Mouse (Mus musculus): ENCODE measurements at regions not wholly inside any gene's neighbourhood (a gene's known extent, or its start where the extent isn't known, plus 50 kb on each side); places are given as distances from the start of the nearest gene placed in this dataset.

GRCm38 (mm10) chr19:36285465-36285864 is 62.6 kb upstream of the Pcgf5 start:
- no peak for ATAC-seq (ENCODE audit: low FRiP score, low read depth)
- Histone ChIP-seq H3K27me3 (no peaks in the 10 kb centered on the region), H3K27ac (no peak overlapping the region), H3K9me3 (no peaks in the 10 kb centered on the region), H3K4me1 (no peaks in the 10 kb centered on the region), H3K36me3 (no peaks in the 10 kb centered on the region), H3K4me2 (replicated peaks) (no peak overlapping the region), H3K9ac (no peak overlapping the region), H3K4me3 (no peak overlapping the region)
- WGBS = 75% methylated on average over 4 of the region's 4 CpGs

GRCm38 (mm10) chr19:36290778-36291177 is 57.3 kb upstream of the Pcgf5 start:
- Histone ChIP-seq H3K27me3 (no peaks in the 10 kb centered on the region), H3K9ac (no peak overlapping the region), H3K27ac (no peak overlapping the region), H3K4me3 (no peak overlapping the region), H3K4me2 (replicated peaks) (no peak overlapping the region), H3K9me3 (no peaks in the 10 kb centered on the region), H3K36me3 (no peaks in the 10 kb centered on the region), H3K4me1 (no peaks in the 10 kb centered on the region)
- WGBS = 38% methylated on average over 4 of the region's 4 CpGs
- no peak for ATAC-seq (ENCODE audit: low FRiP score, low read depth)

GRCm38 (mm10) chr19:36293177-36293969 is 54.7 kb upstream of the Pcgf5 start:
- Histone ChIP-seq H3K4me3 (no peak overlapping the region), H3K4me1 (no peaks in the 10 kb centered on the region), H3K9me3 (no peaks in the 10 kb centered on the region), H3K27ac (no peak overlapping the region), H3K9ac (no peak overlapping the region), H3K4me2 (replicated peaks) (no peak overlapping the region), H3K36me3 (no peaks in the 10 kb centered on the region), H3K27me3 (no peaks in the 10 kb centered on the region)
- ATAC-seq (ENCODE audit: low FRiP score, low read depth) = no peak
- 46% methylated on average over 6 of the region's 6 CpGs for WGBS

All from limb, embryonic 13.5 days (tissue).